Mouse (Mus musculus): ENCODE results near the gene Adgra1.
A peak's percentile ranks its signal among the peaks of the same experiment; 100 is the strongest.

The Adgra1 gene

DNA sequence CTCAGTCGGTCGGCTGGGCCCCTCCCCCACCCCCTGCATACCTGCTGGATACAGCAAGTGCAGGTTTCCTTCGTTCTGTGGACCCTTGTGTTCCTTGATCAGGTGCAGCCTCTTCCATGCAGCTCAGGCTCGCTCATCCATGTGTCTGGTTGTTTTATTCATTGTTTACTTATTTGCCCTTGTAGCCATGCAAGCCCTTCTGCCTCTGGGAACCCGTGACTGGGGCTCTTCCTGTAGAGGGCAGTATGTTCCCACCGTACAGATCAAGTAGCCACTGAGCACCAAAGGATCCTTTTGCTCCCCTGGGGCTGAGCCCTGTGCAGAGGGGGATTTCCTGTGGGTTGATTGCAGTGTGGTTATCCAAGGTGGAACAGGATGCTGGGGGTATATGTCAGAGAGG is 71.7 kb downstream of the Adgra1 start:
- DNase-seq (ENCODE audit: inconsistent ontology term) = peak; percentile 61

DNA sequence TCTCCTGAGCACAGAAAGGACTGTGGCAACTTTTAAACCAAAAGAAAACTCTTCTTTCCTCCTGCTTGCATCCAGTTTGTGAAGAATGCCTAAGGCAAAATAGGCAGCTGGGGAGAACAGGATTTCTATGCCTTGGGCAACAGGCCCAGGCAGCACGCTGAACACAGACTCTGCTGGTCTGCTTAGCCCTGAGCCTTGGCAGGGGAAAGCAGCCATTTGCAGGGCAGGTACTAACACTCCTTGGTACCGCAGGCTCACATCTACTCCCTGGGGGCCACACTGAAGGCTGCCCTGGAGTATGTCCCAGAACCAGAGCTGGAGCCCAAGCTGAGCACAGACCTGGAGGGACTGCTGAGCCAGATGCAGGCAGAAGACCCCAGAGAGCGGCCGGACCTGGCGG is 74.2 kb downstream of the Adgra1 start:
- peak; percentile 27 for DNase-seq (ENCODE audit: inconsistent ontology term)

DNA sequence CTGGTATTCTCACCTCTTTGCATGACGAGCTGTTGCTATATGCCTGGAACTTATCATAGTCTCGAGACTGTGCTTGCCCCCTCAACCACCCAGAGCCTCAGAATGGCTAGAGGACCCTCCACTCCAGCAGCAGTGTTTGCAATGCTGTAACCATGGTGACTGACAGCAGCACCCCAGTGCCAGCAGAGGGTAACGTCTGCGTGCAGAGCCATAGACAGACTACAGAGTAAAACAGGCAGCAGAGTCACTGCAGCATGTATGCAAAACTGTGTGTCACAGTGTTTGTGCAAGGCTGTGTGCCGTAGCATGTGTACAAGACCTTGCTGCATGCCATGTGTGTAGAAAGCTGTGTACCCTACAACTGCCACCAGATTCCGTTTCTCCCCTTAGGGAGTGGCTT is 75.5 kb downstream of the Adgra1 start:
- no peak for DNase-seq (ENCODE audit: inconsistent ontology term)

DNA sequence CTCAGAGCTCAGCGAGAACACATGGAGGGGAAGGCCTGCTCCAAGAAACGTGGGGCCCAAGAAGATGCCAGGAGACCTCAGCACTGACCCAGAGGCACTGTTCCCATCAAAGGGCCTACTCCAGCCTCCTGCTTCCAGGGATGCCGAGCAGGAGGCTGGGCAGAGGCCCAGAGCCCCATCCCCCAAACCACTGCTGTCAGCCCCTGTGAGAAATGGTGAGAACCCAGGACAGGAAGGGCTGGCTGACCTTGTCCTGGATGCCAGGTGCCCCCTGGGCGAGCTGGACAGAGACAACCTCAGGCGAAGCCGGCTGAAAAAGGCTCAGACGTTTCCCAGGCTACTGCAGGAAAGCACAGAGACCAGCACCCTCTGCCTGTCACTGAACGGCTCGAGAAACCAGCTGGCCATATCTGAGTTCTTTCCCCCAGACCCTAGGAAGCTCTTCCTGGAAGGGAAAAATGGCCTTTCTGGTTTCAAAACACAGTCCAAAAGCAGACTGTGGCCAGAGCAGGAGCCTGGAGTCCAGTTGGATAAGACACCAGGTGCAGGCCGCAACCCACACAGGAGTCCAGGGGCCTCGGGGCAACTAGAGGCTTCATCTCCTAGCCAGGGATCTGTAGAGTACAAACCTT is 76.3 kb downstream of the Adgra1 start:
- no peak for DNase-seq (ENCODE audit: inconsistent ontology term)

DNA sequence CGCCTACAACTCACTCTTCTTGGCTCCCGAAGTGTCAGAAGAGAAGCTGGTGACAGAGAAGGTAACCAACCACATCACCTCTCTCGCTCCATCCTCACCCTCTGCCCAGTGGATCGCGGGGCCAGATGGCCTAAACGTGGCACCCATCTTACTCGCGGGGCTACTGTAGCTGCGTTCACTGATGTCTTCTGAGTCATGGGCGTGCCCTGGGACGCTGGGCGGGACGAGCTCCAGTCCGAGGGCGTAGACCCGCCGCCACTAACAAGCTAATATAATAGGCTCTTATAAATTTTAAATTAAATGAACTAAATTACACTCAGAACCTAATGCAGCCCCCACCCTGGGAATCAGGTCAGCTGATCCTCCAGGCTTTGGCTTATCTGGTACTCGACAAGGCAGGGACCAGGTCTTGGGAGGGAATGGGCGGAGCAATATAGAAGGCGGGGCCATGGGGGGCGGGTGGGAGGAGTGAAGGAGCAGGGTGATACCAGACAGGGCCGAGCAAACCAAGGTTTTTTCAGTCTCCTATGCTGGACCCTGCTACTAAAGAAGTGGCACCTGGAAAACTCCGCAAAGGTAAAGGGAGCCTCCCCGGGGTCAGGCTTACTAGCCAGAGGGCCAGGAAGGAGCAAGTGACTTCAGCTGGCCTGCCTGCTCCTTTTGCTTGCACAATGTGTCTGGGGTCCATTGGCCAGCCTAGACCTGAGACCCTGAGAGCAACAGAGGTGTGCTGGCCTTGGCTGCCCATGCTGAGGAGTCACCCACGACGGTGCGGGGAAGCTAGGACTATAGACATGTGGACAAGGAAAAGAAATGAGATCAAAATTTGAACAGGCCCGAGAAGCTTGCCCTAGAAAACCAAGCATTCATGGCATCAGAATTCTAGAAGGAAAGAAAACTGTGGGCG is 80.4 kb downstream of the Adgra1 start:
- DNase-seq (ENCODE audit: inconsistent ontology term) = peak; percentile 33

DNA sequence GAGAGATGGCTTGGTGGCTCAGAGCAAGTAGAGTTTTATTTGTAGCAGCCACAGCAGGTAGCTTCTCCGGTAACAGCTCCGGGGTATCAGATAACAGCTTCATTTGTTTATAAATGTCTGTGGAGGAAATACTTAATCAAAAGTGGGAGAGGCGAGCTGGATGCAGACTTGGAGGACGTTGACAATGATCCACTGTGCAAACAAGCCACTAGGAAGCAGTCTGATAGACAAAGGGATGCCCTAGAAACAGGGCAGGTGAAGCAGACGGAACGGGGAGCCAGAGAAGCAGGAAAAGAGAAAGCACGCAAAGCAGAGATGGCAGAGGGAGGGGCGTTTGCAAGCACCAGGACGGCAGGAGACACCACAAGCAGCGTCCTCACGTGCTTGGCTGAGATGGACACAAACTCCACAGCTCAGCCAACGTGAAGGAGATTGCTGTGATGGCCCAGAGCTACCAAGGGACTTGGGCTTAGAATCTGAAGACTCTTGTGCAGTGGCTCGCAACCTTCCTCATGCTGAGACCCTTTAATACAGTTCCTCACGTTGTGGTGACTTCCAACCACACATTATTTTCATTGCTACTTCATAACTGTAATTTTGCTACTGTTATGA is 81.8 kb downstream of the Adgra1 start:
- DNase-seq (ENCODE audit: inconsistent ontology term) = no peak

DNA sequence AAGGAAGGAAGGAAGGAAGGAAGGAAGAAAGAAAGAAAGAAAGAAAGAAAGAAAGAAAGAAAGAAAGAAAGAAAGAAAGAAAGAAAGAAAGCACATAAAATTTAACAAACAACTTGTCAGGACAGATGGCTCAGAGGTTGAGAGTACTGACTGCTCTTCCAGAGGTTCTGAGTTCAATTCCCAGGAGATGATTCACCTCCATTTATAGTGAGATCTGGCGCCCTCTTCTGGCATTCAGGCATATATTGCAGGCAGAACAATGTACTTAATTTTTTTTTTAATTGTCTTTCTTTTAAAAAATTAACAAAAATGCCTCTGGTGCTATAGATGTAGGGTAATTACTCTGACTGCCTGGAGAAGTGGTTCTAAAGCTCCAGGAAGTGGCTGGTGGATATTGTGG is 82.4 kb downstream of the Adgra1 start:
- DNase-seq (ENCODE audit: inconsistent ontology term) = no peak

DNA sequence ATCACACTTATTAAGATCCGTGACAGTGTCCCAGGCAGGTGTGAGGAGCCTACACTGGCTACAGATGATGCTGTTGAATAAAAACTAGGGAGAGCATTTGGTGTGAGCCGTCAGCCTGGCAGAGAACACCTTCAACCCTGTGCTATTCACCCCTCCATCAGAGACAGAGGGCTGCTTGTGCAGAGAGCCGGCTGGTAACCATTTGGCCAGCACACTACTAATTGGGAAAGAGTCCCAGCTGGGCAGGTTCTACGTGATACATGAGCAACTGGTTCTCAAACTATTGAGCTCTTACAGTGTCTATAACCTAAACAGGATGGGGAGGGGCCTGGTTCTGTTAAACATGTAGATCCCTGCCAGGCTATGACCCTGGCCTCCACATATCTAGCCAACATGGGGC is 84.3 kb downstream of the Adgra1 start:
- no peak for DNase-seq (ENCODE audit: inconsistent ontology term)
